ENCODE assay signal across 8 mouse cellular contexts in genomic region chr6:122810022-122810614, GRCm38 (mm10). TPM values are rescaled to one million over a fixed set of nuclear protein-coding genes. Genes with fewer than 3 reads are reported as not detected.
DNase-seq lines count a peak whose midpoint lies in the region; ATAC-seq and TF ChIP-seq lines count a peak whose summit lies in the region.

No protein-coding gene starts in this region.

- H3K4me3 ChIP-seq in gastrocnemius, adult 2 months: peak overlapping the region; percentile 99
- peak overlapping the region; percentile 84 for H3K4me3 ChIP-seq in testis, adult 2 months (ENCODE audit: control insufficient read depth, low read depth, low read length)
- H3K4me3 ChIP-seq in hindbrain, postnatal 0 days (ENCODE audit: low read length): peak overlapping the region; percentile 73
- H3K4me3 ChIP-seq in midbrain, postnatal 0 days (ENCODE audit: low read depth, low read length): peak overlapping the region; percentile 65

- H3K4me1 ChIP-seq in testis, adult 2 months (ENCODE audit: control insufficient read depth, insufficient read depth, low read length): peaks cover 6% of the 10 kb centered on the region
- no peaks in the 10 kb centered on the region; the same call in 1 of the 2 replicates for H3K4me1 ChIP-seq in hindbrain, postnatal 0 days (ENCODE audit: insufficient read depth, low read length)
- no peaks in the 10 kb centered on the region for H3K4me1 ChIP-seq in midbrain, postnatal 0 days (ENCODE audit: insufficient read depth, low read length)

- under 1% methylated on average over 11 of the region's 11 CpGs for WGBS in hindbrain, postnatal 0 days
- 2% methylated on average over 11 of the region's 11 CpGs for WGBS in midbrain, postnatal 0 days

- no peak for TF ChIP-seq POLR2A in testis, adult 2 months (IDR thresholded peaks at IDR 0.05; ENCODE audit: control insufficient read depth, low read depth, low read length)

- no peaks in the 10 kb centered on the region for H3K27me3 ChIP-seq in testis, adult 2 months (ENCODE audit: control insufficient read depth, insufficient read depth, low read length)
- H3K27me3 ChIP-seq in hindbrain, postnatal 0 days (ENCODE audit: insufficient read depth, low read length): no peaks in the 10 kb centered on the region
- H3K27me3 ChIP-seq in midbrain, postnatal 0 days (ENCODE audit: insufficient read depth, low read length): no peaks in the 10 kb centered on the region

- no peaks in the 10 kb centered on the region for H3K9me3 ChIP-seq in hindbrain, postnatal 0 days (ENCODE audit: low read length)
- H3K9me3 ChIP-seq in midbrain, postnatal 0 days (ENCODE audit: low read length): no peaks in the 10 kb centered on the region

- H3K4me2 ChIP-seq in hindbrain, postnatal 0 days (ENCODE audit: low read depth, low read length): peak overlapping the region; percentile 63
- peak overlapping the region; percentile 60 for H3K4me2 ChIP-seq in midbrain, postnatal 0 days (ENCODE audit: low read depth, low read length, poor library complexity, severe bottlenecking)

- no peak for ATAC-seq in hindbrain, postnatal 0 days
- peak; percentile 2; the same call in 1 of the 2 replicates for ATAC-seq in midbrain, postnatal 0 days (ENCODE audit: low FRiP score)

- intact Hi-C loops in gastrocnemius, adult 2 months (cut with DNase I): loop anchor here (2.0 kb wide), 1 partner anchor 65 kb away; the partner anchor contains the start of gene Necap1

- H3K9ac ChIP-seq in hindbrain, postnatal 0 days (replicated peaks; ENCODE audit: low read length): peak overlapping the region; percentile 38
- H3K9ac ChIP-seq in midbrain, postnatal 0 days (replicated peaks; ENCODE audit: low read length, poor library complexity, severe bottlenecking): peak overlapping the region; percentile 60

- peak overlapping the region; percentile 100 for H3K27ac ChIP-seq in gastrocnemius, adult 2 months
- peak overlapping the region; percentile 89 for H3K27ac ChIP-seq in testis, adult 2 months (ENCODE audit: control insufficient read depth, insufficient read depth, low read depth, low read length)
- peak overlapping the region; percentile 97 for H3K27ac ChIP-seq in hindbrain, postnatal 0 days
- peak overlapping the region; percentile 96 for H3K27ac ChIP-seq in midbrain, postnatal 0 days (ENCODE audit: low read depth, low read length)

- no peaks in the 10 kb centered on the region for H3K36me3 ChIP-seq in testis, adult 2 months (ENCODE audit: control insufficient read depth, insufficient read depth, low read length)
- H3K36me3 ChIP-seq in hindbrain, postnatal 0 days (ENCODE audit: insufficient read depth, low read length): no peaks in the 10 kb centered on the region
- H3K36me3 ChIP-seq in midbrain, postnatal 0 days (ENCODE audit: insufficient read depth, low read length): no peaks in the 10 kb centered on the region

- no peak for DNase-seq in gastrocnemius, adult 2 months
- DNase-seq in gastrocnemius, adult 18-20 months (ENCODE audit: low spot score): no peak
- no peak for DNase-seq in testis, postnatal 10 days (ENCODE audit: low spot score)
- no peak for DNase-seq in hindbrain, postnatal 0 days (ENCODE audit: low spot score)
- DNase-seq in midbrain, postnatal 0 days (ENCODE audit: low spot score): no peak
- no peak for DNase-seq in embryo, embryonic 11 days
- DNase-seq in frontal cortex, postnatal 25 days (ENCODE audit: low spot score in 2 of 2): no peak

- no peak for TF ChIP-seq CTCF in gastrocnemius, adult 2 months (IDR thresholded peaks at IDR 0.05)
- TF ChIP-seq CTCF in testis, adult 2 months (IDR thresholded peaks at IDR 0.05; ENCODE audit: control insufficient read depth, insufficient read depth, insufficient replicate concordance, low read depth, low read length): no peak
- TF ChIP-seq CTCF in hindbrain, postnatal 0 days (IDR thresholded peaks at IDR 0.05; ENCODE audit: low read depth): no peak
- TF ChIP-seq CTCF in midbrain, postnatal 0 days (IDR thresholded peaks at IDR 0.05): no peak

RNA-seq across cellular contexts. Expression of gene Slc2a3, which starts 8.7 kb away (rescaled TPM):
- total RNA-seq in gastrocnemius, adult 2 months (2021): 1 to 10 TPM; 1.7 to 7.6 TPM
- total RNA-seq in gastrocnemius, adult 18-20 months (2021): 1 to 10 TPM; 5.0 to 7.1 TPM
- polyA plus RNA-seq in testis, adult 2 months (2012; rRNA removed): 703 and 947 TPM in 2 replicates
- total RNA-seq in hindbrain, postnatal 0 days (2014; rRNA removed): 108 and 129 TPM in 2 replicates
- polyA plus RNA-seq in hindbrain, postnatal 0 days (2015; fragmentation: Nextera tagmentation; extraction: Ambion mirVana): 48.9 and 49.7 TPM in 2 replicates
- 96.0 and 129 TPM in 2 replicates for total RNA-seq in midbrain, postnatal 0 days (2014; rRNA removed)
- 48.4 and 50.1 TPM in 2 replicates for polyA plus RNA-seq in midbrain, postnatal 0 days (2015; fragmentation: Nextera tagmentation; extraction: Ambion mirVana)

RNA-seq across cellular contexts. Expression of gene Foxj2, which starts 9.6 kb away (rescaled TPM):
- total RNA-seq in gastrocnemius, adult 2 months (2021): 10 to 100 TPM; 26.4 to 29.1 TPM
- 10 to 100 TPM; 26.2 to 29.3 TPM for total RNA-seq in gastrocnemius, adult 18-20 months (2021)
- 3.0 and 3.7 TPM in 2 replicates for polyA plus RNA-seq in testis, adult 2 months (2012; rRNA removed)
- 20.1 and 32.5 TPM in 2 replicates for total RNA-seq in hindbrain, postnatal 0 days (2014; rRNA removed)
- polyA plus RNA-seq in hindbrain, postnatal 0 days (2015; fragmentation: Nextera tagmentation; extraction: Ambion mirVana): 5.9 and 6.9 TPM in 2 replicates
- total RNA-seq in midbrain, postnatal 0 days (2014; rRNA removed): 24.4 and 27.2 TPM in 2 replicates
- polyA plus RNA-seq in midbrain, postnatal 0 days (2015; fragmentation: Nextera tagmentation; extraction: Ambion mirVana): 8.6 and 8.8 TPM in 2 replicates

RNA-seq across cellular contexts. Expression of gene C3ar1, which starts 45.8 kb away (rescaled TPM):
- total RNA-seq in gastrocnemius, adult 2 months (2021): under 1 TPM; 0.41 to 0.67 TPM
- total RNA-seq in gastrocnemius, adult 18-20 months (2021): under 1 TPM; 0.34 to 0.62 TPM
- 0.60 and 0.67 TPM in 2 replicates for polyA plus RNA-seq in testis, adult 2 months (2012; rRNA removed)
- total RNA-seq in hindbrain, postnatal 0 days (2014; rRNA removed): 1.3 and 2.2 TPM in 2 replicates
- polyA plus RNA-seq in hindbrain, postnatal 0 days (2015; fragmentation: Nextera tagmentation; extraction: Ambion mirVana): 1.4 and 1.5 TPM in 2 replicates
- total RNA-seq in midbrain, postnatal 0 days (2014; rRNA removed): 1.8 and 2.0 TPM in 2 replicates
- 1.3 and 1.4 TPM in 2 replicates for polyA plus RNA-seq in midbrain, postnatal 0 days (2015; fragmentation: Nextera tagmentation; extraction: Ambion mirVana)

Comparison
In these comparisons a context has a peak if more than half of its experiments do, and no peak if none do; other contexts are left out.
1. RNA of gene Slc2a3, which starts 8.7 kb away (total RNA-seq): 96.0 to 129 TPM in midbrain, postnatal 0 days and 108 to 129 TPM in hindbrain, postnatal 0 days; 1.7 to 7.6 TPM in gastrocnemius, adult 2 months and 5.0 to 7.1 TPM in gastrocnemius, adult 18-20 months; every median in the first group is over 10 times any median in the second.
2. Peak in every context shown above with its lines, with median percentiles within 50 percentile points of each other: H3K27ac ChIP-seq and H3K4me3 ChIP-seq.